Mouse (Mus musculus) B cell, adult 2 months (primary cell): ENCODE results near the gene 1700061G19Rik.
"Not testable (repeated sequence)": the region's sequence is repeated elsewhere in the genome, so short reads cannot be mapped to it uniquely, and the experiment has no call there.

Experiments
- DNase-seq, 2 experiments: peaks; one replicate each; pipeline ENCODE4 v3.0.0; 2022

1700061G19Rik gene

DNA sequence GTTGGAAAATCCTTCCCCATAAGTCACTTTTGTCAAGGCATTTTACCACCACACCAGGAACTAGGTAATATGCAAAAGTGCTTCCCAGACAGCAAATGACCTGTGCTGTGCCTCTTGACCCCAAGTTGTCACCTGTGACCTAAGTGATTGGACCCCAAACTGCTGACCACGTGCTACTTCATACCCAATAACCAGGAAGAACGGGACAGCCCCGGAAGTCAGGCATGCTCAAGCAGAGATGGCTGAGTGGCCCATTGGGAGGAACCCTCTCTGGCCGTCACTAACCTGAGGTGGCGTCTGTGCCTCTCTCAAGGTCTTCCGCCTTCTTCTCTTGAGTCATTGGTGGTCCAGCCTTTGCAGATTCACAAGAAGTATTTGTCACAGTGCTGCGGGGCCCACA, 2.8 kb upstream of the 1700061G19Rik start:
- no peak for DNase-seq

DNA sequence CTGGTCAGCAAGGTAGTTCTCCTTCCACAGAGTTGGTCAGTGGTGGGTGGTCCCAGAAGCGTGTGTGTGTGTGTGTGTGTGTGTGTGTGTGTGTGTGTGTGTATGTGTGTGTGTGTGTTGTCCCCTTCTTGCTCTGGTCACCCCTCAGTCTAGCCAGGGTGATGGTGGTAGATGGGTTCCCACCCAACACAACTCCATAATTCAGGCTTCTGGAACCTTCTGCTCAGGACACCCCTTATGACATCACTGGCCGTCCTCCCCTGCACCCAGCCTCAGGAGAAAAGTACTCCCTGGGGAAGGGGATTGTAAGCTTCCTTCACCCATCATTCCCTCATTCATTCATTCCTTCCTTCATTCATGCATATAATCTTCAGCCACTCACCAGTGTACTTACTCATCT, 1.0 kb upstream of the 1700061G19Rik start, which contains the start of gene Acsbg2:
Gene Acsbg2 (minus strand): TSS at position 211 of the 400 bp plus-strand sequence.
- no peak for DNase-seq

DNA sequence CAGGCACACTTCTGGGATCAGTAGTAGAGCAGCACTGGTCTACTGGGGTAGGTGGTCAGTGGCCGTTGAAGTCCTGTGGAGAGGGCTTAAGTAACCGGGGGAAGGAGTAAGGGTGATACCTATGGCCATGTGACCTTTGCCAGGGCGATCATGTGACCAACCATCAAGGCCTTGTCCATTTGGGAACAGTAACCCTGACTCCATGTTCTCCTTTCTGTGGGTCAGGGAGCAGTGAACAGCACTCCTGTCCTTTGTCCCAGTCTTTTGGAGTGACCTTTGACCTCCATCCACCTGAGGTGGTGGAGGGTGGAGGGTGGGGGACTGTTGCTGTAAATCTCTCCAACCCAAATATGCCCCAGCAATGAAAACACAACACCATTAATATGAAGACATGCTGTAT, 1.2 kb downstream of the 1700061G19Rik start:
- no peak for DNase-seq

DNA sequence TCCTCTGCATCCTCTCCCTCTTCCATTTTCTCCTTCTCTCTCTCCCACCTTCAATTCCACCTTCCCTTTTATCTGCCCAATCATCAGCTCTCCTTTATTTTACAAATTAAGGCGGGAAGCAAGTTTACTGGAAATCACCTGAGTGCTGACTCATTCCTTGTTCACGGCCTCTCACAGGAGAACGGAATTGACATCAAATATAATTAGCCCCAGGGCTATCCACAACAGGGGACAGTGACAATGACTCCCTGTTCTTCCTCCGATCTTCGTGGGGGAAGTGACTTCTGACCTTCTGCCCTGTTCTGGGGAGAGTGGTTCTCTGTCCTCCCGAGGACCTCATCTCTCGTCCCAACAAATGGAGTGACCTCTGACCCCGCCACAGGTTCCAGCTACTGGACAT, 1.7 kb downstream of the 1700061G19Rik start:
- DNase-seq = no peak

DNA sequence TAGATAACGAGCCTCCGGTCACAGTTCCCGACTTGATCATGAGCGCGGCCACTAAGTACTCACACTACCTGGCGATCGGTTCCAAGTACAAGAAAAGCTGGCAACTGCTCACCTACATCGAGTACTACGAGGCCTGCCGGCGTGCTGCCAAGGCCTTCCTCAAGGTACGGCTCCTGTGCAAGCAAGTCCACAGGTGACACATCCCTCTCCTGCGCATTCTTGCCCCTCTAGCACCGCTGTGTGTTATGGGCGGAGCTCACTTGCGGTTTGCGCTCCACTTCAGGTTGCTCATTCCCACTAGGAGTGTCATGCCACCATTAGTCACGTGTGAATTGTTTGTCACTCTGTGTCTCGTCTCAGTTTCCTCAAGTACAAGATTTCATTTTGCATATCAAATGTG, 2.1 kb downstream of the 1700061G19Rik start:
- no peak for DNase-seq

DNA sequence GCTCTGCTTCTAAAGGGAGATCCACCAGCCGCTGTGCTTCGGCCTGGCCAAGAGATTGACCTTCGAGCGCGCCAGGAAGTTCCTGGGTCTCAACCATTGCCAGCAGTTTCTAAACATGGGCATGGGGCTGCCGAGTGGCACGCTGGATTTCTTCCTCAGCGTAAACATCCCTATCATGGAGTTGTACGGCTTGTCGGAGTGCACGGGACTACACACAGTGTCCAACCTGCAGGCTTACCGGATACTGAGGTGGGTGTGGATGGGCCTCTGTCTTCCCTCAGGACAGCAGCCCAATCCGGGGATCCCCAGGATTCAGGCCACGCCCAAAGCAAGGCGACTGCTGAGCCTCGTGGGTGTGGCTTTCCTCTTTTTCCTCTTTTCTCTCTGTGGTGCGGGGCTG, 8.3 kb downstream of the 1700061G19Rik start:
- no peak for DNase-seq

DNA sequence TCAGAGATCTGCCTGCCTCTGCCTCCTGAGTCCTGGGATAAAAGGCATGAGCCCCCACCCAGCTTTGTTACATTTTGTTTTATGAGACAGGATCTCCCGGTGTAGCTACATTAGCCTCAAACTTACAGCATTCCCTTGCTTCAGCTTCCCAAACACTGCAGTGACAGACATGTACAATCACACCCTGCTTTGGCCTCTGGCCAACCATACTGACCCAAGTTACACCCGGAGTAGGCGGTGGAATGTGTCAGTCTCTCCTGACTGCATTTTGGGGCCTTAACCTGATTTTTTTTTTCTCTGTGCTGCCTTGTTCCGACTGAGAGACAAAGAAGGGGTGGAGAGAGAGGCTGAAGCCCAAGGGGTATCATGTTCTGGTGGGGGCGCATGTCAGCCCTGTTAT, 9.1 kb downstream of the 1700061G19Rik start:
- no peak for DNase-seq

DNA sequence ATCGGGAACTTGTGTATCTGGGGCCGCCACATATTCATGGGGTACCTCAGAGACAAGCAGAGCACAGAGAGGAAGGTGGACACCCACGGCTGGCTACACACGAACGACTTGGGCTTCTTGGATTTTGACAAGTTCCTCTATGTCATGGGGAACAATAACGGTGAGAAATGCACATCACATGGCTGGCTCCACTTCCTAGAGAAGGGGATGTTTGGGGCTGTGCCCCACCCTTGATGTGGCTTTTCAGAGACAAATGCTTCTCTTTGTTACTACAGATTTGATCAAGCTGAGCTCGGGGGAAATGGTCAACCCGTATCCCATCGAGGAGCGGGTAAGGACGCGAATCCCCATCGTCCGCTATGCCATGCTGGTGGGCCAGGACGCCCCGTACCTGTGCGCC, 9.5 kb downstream of the 1700061G19Rik start:
- DNase-seq = peak; percentile 9 to 19

DNA sequence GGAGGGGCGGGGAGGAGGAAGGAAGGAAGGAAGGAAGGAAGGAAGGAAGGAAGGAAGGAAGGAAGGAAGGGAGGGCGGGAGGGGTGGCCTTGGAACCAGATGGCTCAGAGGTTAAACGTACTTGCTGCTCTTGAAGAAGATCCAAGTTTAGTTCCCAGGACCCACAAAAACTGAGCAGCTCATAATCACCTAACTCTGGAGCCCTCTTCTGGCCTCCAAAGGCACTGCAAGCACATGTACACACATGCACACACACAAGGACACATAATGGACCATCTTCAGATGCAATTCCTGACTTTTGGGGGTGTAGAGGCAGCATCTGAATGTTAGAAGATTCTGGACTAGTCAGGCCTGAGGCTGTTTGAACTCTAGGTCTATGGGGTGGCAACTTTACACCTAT, 12.8 kb downstream of the 1700061G19Rik start:
- no peak for DNase-seq

DNA sequence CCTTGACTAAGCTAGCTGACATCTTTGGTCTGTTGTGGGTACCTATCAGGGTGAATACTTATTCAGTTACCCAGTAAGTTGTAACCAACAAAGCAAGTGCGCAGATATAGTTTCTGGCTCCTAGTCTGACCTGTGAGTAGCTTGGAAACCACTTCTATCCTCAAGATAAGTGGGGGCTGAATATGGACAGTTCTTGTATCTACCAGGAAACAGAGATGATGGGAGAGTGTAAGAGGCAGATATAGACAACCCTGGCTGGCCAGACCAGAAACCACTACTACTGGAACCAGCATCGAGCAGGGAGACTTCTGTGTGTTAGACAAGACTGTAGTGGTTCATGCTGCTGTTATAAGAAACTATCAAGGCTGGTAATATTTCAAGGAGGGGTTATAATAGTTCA, 14.7 kb downstream of the 1700061G19Rik start:
- no peak for DNase-seq

DNA sequence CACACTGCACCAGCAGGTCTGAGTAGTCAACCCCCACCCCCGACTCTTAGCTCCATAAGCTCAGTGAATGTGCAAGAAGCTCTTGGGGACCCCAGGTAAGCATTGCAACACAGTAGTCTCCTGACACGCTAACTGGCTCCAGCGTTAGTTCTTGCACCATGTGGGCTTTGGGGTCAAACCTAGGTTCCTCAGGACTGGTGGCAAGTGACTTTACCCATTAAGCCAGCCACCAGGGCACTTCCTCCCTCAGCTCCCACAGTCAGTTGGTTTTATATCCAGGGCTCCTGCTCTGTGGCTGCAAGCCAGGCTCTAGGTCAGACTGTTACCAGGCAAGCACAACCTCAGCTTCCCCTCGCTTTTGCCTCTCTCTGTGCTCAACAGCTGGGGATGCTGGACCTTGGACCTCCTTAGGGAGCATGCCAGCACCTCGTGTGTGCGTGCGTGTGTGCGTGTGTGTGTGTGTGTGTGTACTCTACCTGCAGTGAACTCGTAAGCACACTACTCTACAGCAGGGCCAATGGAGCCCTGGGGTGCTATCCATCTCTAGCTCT, 20.2 kb downstream of the 1700061G19Rik start:
- no peak for DNase-seq

DNA sequence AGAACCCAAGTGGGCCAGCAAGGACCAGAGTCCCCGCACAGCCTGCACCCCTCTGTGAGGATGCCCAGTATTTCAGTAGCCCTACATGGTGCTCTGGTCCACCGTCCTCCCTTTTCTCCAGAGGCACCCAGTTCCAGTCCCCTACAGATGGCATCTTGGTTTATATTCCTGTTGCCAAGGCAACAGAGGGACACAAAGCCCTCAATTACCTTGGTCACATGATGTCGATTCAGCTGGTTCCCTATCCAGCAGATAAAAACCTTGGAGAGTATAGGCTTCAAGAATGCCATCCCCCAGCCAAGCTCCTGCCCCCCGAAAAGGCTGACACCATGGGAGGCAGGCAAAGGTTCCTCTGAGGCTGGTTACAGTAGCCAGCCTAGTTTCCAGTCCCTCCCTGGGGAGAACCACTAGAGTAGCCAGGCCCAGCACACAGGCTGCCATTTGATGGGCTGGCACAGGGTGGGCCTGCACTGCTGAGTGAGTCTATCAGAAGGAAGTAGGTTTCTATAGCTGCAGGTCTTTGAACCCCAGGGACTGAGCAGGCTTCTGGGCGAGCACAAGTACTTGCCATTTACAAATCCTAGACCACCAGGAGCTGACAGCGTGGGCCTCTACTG, 21.3 kb downstream of the 1700061G19Rik start:
- no peak for DNase-seq

DNA sequence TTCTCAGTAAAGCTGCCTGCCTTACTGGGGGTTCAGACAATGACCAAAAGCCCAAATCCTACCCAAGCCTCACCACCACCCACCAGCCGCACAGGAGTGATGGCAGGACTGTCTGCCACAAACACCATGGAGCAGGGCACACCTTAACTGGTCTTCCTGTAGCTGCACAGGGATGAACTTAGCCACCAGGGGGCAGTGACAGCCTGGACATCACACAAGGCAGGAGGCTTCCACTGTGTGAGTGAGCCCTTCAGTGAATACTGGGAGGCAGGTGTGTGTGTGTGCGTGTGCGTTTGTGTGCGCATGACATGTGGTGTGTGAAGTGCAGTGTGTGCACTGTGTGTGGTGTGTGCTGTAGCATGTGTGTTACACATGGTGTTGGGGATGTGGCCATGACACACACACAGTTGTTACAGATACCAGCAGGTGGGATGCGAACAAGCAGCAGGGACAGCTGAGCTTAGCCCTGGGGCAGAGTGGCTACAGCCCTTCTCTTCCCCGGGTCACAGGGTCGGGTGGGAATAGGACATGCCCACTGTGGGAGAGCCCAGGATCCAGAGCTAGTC, 22.4 kb downstream of the 1700061G19Rik start:
- peak; percentile 84 to 87 for DNase-seq

DNA sequence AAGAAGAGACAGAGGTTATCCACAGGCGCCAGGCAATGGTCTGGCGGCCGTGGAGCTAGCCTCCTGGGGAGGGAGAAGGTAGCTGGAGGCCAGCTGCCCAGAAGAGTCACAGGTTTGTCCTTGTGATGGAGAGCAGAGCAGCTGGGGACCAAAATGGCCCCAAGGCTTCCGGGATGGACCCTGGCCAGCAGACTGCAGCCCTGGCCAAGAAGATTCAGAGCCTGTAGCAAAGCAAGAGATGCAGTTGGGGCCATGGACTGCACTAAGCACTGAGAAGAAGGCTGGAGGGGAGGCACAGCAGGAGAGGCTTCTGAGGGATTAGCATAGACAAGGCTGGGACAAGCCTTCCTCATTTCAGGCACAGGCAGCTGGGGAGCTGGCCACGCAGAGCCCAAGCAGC, 27.4 kb downstream of the 1700061G19Rik start:
- no peak for DNase-seq

DNA sequence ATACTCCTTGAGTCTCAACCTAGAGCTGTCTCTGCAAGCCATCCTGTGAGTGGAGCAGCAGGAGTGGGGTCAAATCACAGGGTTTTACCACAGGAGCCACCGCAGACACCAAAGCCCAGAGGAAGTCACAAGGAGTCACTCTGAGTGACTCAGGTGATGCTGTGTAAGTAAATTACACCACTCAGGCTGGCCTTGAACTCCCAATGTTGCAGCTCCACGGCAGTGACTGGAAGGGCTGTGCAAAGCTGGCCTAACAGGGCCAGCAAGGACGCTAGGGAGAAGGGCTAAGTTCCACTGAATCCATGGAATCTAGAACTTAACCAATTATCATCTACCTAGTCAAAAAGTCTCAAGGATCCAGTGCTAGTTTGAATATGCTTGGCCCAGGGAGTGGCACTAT, 30.9 kb downstream of the 1700061G19Rik start:
- DNase-seq = no peak

DNA sequence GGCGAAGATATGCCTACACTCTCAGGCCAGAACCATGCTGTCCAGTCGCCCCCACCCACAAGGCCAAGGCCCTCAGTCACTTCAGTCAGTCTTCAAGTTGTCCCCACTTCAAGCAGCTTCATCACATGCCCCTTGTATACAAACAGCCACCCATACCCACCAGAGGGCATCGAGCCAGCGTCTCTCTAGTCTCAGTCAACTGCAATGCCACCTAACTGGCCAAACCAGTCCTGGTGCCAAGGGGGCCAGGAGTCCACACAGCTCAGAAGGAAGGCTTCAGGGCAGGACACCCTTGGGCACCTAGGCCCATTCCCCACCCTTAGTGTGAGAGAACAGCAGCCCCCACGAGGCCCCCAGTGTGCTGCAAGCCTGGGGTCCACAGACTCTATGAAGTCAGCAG, 31.8 kb downstream of the 1700061G19Rik start:
- DNase-seq = no peak

DNA sequence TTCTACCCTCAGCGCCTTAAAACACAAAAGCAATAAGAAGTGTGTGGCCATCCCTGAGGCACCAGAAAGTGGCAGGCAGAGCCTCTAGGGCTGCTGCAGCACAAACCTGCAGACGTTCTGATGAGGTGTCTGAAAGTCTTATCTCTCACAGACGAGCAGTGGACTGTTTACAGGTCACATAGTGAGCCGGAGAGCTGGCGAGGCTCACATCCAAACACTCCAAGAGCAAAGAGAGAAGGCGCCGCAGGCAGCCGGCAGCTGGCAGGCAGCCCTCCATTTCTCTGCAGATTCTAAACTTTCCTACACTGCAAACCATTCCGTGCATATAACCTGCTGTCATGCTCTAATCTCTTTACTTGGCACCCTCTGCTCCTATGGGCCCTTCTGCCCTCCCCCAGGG, 32.6 kb downstream of the 1700061G19Rik start:
- DNase-seq = no peak

DNA sequence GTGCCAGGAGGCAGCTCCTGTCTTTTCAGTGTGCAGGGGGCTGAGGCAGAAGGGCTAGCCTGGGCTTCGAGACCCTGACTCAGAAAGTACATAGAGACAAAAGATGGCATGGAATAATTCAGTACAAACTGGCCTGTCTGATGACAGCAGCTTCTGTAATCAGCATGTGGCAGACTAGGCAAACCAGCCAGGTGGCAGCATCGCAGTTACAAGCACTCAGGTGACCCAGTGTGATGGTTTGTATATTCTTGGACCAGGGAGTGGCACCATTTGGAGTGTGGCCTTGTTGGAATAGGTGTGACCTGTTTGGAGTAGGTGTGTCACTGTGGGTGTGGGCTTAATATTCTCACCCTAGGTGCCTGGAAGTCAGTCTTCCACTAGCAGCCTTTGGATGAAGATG, 34.5 kb downstream of the 1700061G19Rik start:
- not testable (repeated sequence) for DNase-seq

DNA sequence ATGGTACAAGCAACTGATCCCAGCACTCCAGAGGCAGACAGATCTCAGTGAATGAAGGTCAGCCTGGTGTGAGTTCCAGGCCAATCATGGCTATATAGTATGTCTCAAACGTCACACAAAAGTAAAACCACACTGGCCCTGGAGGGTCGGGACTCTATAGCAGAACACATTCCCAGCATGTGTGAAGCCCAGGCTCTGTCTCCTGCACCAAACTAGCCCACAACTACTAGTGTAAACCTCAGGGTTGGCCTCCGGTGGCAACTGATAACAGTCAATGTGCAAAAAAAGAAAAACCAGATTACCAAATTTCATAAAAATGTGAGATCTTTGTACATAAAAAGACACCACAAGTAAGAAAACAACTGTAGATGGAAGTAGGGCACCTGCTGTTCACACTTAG, 37.7 kb downstream of the 1700061G19Rik start:
- DNase-seq = no peak

DNA sequence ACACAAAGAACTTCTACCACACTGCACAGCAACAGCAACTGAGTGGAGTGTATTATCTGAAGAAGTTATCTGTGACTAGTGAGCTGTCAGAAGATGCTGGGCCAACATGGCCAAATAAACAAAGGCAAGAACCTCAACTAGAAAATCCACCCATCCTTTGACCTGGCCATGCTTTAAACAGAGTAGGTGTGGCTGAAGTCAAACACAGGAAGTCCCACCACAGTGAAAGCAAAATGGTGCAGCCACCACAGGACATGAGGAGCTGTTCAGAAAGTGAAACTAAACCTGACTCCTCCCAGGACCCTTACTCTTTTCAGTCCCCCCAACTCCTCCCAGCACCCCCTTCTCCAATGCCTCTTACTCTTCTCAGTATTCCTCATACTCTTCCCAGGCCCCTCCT, 38.2 kb downstream of the 1700061G19Rik start:
- DNase-seq = no peak

DNA sequence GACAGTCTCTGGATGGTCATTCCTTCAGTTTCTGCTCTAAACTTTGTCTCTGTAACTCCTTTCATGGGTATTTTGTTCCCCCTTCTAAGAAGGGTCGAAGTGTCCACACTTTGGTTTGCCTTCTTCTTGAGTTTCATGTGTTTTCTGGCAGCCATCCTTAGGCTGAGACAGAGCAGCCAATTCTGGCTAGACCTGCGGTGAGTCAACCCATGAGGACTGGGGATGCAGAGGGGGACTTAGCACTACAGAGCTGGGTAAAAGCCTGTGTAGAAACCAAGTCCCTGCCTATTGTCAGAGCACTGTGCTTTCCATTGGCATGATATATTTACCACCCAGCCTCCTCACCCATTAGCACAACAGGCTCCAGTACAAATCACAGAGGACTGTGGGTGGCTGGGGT, 41.9 kb downstream of the 1700061G19Rik start:
- no peak for DNase-seq

DNA sequence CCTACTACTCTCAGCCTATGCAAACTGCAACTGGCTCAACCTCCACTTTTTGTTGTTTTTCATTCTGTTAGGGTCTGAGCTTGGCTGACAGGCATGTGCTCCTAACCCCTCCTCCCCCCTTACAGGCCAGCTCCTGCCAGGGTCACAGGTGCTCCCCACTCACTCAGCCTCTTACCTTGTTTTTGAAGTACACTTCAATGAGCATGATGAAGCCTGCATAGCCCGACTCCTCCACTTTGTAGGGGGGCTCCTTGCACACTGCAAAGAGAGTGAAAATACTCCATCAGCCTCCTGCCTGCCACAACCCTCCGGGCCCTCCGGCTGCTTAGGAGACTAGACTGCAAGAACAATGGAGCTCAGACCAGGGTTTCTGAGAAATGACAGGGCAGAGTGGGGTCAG, 44.4 kb downstream of the 1700061G19Rik start:
- DNase-seq = no peak

DNA sequence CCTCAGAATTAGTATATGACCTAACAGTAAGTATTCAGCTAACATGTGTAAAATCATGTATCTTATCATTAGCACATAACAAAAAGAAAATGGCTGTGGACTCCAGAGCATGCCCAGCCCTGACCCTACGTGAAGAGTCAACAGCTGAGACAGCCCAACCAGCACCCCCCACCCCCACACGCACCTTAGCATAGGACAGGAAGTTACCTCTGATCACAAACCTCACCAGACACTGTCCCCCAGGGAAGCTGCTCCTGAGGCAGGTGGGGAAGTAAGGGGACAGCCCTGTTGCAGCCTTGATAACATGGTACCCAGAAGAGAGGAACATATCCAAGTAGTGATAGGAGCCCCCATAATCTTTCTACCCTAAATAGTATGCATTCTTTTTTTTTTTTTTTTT, 50.7 kb downstream of the 1700061G19Rik start:
- no peak for DNase-seq

DNA sequence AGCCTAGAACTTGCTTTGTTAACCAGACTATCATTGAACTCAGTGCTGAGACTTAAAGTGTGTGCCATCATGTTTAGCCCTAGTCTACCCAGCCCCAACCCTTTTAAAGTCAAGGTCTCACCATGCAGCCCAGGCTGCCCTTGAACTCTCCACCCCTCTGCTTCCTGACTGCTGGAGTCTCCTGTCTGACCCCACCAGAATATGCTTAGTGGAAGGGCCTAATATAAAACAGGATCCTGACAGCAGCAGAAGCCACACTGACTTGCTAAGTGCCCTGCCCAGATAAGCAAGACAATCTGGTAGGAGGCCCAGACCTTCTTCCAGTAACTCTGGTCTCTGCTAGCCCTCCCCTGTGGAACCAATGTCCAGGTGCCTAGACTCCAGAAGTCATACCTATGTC, 53.8 kb downstream of the 1700061G19Rik start:
- no peak for DNase-seq

DNA sequence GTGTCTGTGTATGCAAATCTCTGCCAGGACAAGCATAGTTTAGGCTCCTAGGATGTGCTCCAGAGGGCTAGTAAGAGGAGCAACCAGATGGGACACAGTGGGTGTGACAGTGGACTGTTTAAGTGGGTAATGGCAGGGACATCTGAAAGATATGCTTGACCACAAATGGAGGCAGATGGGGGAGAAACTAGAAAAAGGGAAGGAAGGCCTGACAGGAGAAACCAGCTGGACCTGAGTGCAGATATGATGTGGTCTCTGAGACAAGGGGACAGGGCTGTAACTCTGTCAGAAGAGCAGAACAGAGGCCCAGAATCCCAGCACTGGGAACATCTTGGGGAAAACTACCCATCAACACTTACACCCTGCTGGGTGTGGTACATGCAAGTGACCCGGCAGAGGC, 54.3 kb downstream of the 1700061G19Rik start:
- DNase-seq = no peak
